Mouse (Mus musculus) left cerebral cortex, postnatal 14 days (tissue): ENCODE results near the gene Dtd2. TPM values are rescaled to one million over a fixed set of nuclear protein-coding genes. Genes with fewer than 3 reads are reported as not detected.

ENCODE experiments used
- DNase-seq, 2 experiments: peaks; one replicate each; pipeline ENCODE4 v3.0.0; 2021 to 2022; ENCODE audit warnings: low spot score in 2 of 2, mixed read lengths in 1 of 2
- intact Hi-C: fragments of 180-260 bp; cut with DNase I; formaldehyde crosslinking; loops from one replicate; pipeline ENCODE4 v1.15.1; 2025
- total RNA-seq, 2 experiments: library from RNA; stranded (reverse); gene quantifications; 2 replicates each; pipeline ENCODE4 v1.2.3; 2021

Dtd2 gene
- total RNA-seq, 2 experiments from 2014 or later: 10.7 to 10.8 TPM

GRCm38 (mm10) chr12:51939848-51940247 is 66.5 kb downstream of the Dtd2 start:
- DNase-seq: no peak
- intact Hi-C loops: loop anchor here (10.0 kb wide), 1 partner anchor 55 kb away; no protein-coding TSS in a partner anchor

Other genes with a start within 250 kb of the Dtd2 start
- gene Hectd1, start 177.0 kb downstream of the Dtd2 start, total RNA-seq: 10 to 100 TPM; 83.8 to 88.8 TPM
- gene Heatr5a, start 35.2 kb downstream of the Dtd2 start, total RNA-seq: 1 to 10 TPM; 6.9 to 7.2 TPM
- gene Gpr33, start 21.6 kb upstream of the Dtd2 start, total RNA-seq: not detected
- gene Nubpl, start 91.2 kb upstream of the Dtd2 start, total RNA-seq: 1 to 10 TPM; 5.0 to 5.3 TPM